Mouse (Mus musculus) layer of hippocampus, adult 2 months (tissue): ENCODE measurements around the gene Pomgnt2. TPM values are rescaled to one million over a fixed set of nuclear protein-coding genes. Genes with fewer than 3 reads are reported as not detected.

ENCODE experiments used
- DNase-seq, 2 experiments: peaks; one replicate each; pipeline ENCODE4 v3.0.0; 2022; ENCODE audit warnings: low spot score in 2 of 2
- H3K27ac ChIP-seq: fragments of 200-600 bp; 2 replicates; pipeline ENCODE4 v1.8.1; 2022
- H3K4me3 ChIP-seq: fragments of 200-600 bp; 2 replicates; pipeline ENCODE4 v1.8.1; 2022; ENCODE audit warnings: mild to moderate bottlenecking
- CTCF ChIP-seq: fragments of 200-600 bp; conservative IDR thresholded peaks from 2 replicates; pipeline ENCODE4 v1.8.1; 2022; ENCODE audit warnings: antibody characterized with exemption, mild to moderate bottlenecking, moderate library complexity
- total RNA-seq, 2 experiments: library from RNA; stranded (reverse); gene quantifications; 2 replicates each; pipeline ENCODE4 v1.2.3; 2021

The Pomgnt2 gene
- total RNA-seq, 2 experiments from 2014 or later, result 41.4 to 41.7 TPM

GRCm38 (mm10) chr9:121948431-121948830, 48.5 kb downstream of the Pomgnt2 start:
- H3K4me3 ChIP-seq, result no peak overlapping the region
- no peak for TF ChIP-seq CTCF
- DNase-seq, result no peak
- no peak overlapping the region; the same call in 1 of the 2 replicates for H3K27ac ChIP-seq

GRCm38 (mm10) chr9:121947784-121948183, 49.1 kb downstream of the Pomgnt2 start:
- peak; percentile 85 for TF ChIP-seq CTCF
- peak; percentile 74 to 82 for DNase-seq
- 0 out of 2 replicates have a peak overlapping the region, but pooled peaks have one; percentile 14 for H3K27ac ChIP-seq

GRCm38 (mm10) chr9:121943628-121944027, 53.3 kb downstream of the Pomgnt2 start:
- no peak for DNase-seq
- Histone ChIP-seq H3K27ac (no peak overlapping the region), H3K4me3 (no peak overlapping the region)
- no peak for TF ChIP-seq CTCF

More at GRCm38 (mm10) chr9:121947784-121948183, 49.1 kb downstream of the Pomgnt2 start:
- H3K4me3 ChIP-seq, result no peak overlapping the region

- TF ChIP-seq CTCF, result no peak
- H3K27ac ChIP-seq, result no peak overlapping the region
- no peak for DNase-seq
- H3K4me3 ChIP-seq, result no peak overlapping the region
Observed at GRCm38 (mm10) chr9:121943005-121943404, 53.9 kb downstream of the Pomgnt2 start.

GRCm38 (mm10) chr9:121937944-121938355, 59.0 kb downstream of the Pomgnt2 start:
- TF ChIP-seq CTCF, result no peak
- Histone ChIP-seq H3K4me3 (peak overlapping the region; percentile 43), H3K27ac (no peak overlapping the region)
- DNase-seq, result no peak

- TF ChIP-seq CTCF, result no peak
- H3K4me3 ChIP-seq, result peak overlapping the region; percentile 43; the same call in 1 of the 2 replicates
- no peak overlapping the region for H3K27ac ChIP-seq
- DNase-seq, result no peak
Observed at GRCm38 (mm10) chr9:121937451-121937864, 59.5 kb downstream of the Pomgnt2 start.

- Histone ChIP-seq H3K27ac (no peak overlapping the region), H3K4me3 (no peak overlapping the region)
- DNase-seq, result no peak
- no peak for TF ChIP-seq CTCF
Observed at GRCm38 (mm10) chr9:121936952-121937351, 60.0 kb downstream of the Pomgnt2 start.

GRCm38 (mm10) chr9:121934856-121935255, 62.1 kb downstream of the Pomgnt2 start:
- Histone ChIP-seq H3K27ac (no peak overlapping the region), H3K4me3 (no peak overlapping the region)
- DNase-seq, result peak in 1 of 2 experiments; percentile 53
- TF ChIP-seq CTCF, result no peak

Other genes with a start within 250 kb of the Pomgnt2 start
- 100 to 1,000 TPM; 101 to 102 TPM for gene Zfp651, start 237.8 kb downstream of the Pomgnt2 start, total RNA-seq
- 1 to 10 TPM; 3.3 to 4.6 TPM for gene Klhl40, start 219.5 kb downstream of the Pomgnt2 start, total RNA-seq
- gene Hhatl, start 204.6 kb downstream of the Pomgnt2 start, total RNA-seq, result 10 to 100 TPM; 15.6 to 19.9 TPM
- gene Ccdc13, start 157.6 kb downstream of the Pomgnt2 start, total RNA-seq, result 10 to 100 TPM in 1 of 2 experiments, 1 to 10 TPM in 1; 7.8 to 10.0 TPM
- 10 to 100 TPM; 84.4 to 88.4 TPM for gene Higd1a, start 138.7 kb downstream of the Pomgnt2 start, total RNA-seq
- 1 to 10 TPM; 1.7 to 2.3 TPM for gene Ackr2, start 98.8 kb downstream of the Pomgnt2 start, total RNA-seq
- gene Cyp8b1, start 80.8 kb downstream of the Pomgnt2 start, total RNA-seq, result not detected
- gene Fam198a, start 46.1 kb downstream of the Pomgnt2 start, total RNA-seq, result 1 to 10 TPM; 6.7 to 9.1 TPM
- gene Snrk, start 120.2 kb upstream of the Pomgnt2 start, total RNA-seq, result 100 to 1,000 TPM; 103 to 105 TPM